Mouse (Mus musculus): ENCODE data around the gene Srsf4. TPM values are rescaled to one million over a fixed set of nuclear protein-coding genes. Genes with fewer than 3 reads are reported as not detected.
A peak's percentile ranks its signal among the peaks of the same experiment; 100 is the strongest.

Srsf4 gene
- 100 and 112 TPM in 2 replicates for polyA plus RNA-seq (2015; fragmentation: Nextera tagmentation; extraction: Ambion mirVana)

DNA sequence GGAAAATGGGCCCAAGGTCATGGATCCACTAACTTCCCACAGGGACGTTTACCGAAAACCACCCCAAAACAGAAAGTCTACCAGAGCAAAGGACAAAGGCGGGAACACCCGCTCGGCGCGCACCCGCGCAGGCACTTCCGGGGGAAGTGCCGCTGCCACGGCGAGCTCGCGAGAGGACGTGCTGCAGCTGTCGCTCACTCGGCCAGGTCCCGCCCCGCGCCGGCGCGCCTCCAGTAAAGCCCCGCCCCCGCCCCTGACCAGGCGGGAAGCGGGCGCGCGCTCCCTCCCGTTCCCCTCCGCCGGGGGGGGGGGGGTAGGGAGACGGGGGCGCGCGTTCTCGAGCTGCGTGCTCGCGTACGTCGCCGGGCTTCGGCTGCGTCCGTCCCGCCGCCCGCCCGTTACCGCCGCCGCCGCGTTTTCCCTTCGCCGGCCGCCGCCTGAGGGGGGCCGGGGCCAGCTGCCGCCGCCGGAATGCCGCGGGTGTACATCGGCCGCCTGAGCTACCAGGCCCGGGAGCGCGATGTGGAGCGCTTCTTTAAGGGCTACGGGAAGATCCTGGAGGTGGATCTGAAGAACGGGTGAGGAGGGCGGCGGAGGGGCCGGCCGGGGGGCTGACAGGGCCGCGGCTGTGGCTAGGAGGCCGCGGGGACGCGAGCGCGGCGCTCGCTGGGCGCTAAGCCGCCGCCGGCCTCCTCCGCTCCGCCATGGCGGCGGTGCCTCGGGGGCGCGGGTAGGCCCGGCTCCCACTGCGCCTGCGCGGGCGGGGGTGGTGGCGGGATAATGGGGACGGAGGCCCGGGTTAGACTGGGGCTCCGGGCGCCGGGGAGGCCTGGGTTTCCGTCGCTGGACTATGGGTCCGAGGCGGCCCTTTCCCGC, at the start of gene Srsf4:
Gene Srsf4, plus strand, starts transcription at position 325 of the 876 bp plus-strand sequence.
- whole genome bisulfite sequencing = under 1% methylated on average over 67 of the region's 116 CpGs
- no peaks in the 10 kb centered on the region for H3K36me3 ChIP-seq (ENCODE audit: control insufficient read depth, insufficient read depth, low read length)
- H3K27ac ChIP-seq (ENCODE audit: low read length) = peak within 1 kb of the TSS; percentile 100
- H3K27me3 ChIP-seq (ENCODE audit: control insufficient read depth, insufficient read depth, low read depth, low read length) = no peaks in the 10 kb centered on the region
- ATAC-seq = peak; percentile 93
- peak within 1 kb of the TSS; percentile 97 for H3K4me3 ChIP-seq (ENCODE audit: low read depth, low read length)
- peak within 1 kb of the TSS; percentile 100 for H3K9ac ChIP-seq (ENCODE audit: low read depth, low read length)
- H3K4me1 ChIP-seq (ENCODE audit: control insufficient read depth, insufficient read depth, low read length) = peaks cover 34% of the 10 kb centered on the region
- peak within 1 kb of the TSS; percentile 73 for H3K4me2 ChIP-seq (ENCODE audit: low read length)
- no peaks in the 10 kb centered on the region for H3K9me3 ChIP-seq (replicated peaks; ENCODE audit: control insufficient read depth, low read length, poor library complexity, severe bottlenecking)

- 21% methylated on average over 3 of the region's 3 CpGs for WGBS
- Histone ChIP-seq H3K27ac (ENCODE audit: low read length) (no peak overlapping the region), H3K4me3 (ENCODE audit: low read depth, low read length) (no peak overlapping the region), H3K4me1 (ENCODE audit: control insufficient read depth, insufficient read depth, low read length) (peaks cover 15% of the 10 kb centered on the region), H3K27me3 (ENCODE audit: control insufficient read depth, insufficient read depth, low read depth, low read length) (no peaks in the 10 kb centered on the region), H3K9me3 (replicated peaks; ENCODE audit: control insufficient read depth, low read length, poor library complexity, severe bottlenecking) (no peaks in the 10 kb centered on the region), H3K4me2 (ENCODE audit: low read length) (no peak overlapping the region), H3K36me3 (ENCODE audit: control insufficient read depth, insufficient read depth, low read length) (no peaks in the 10 kb centered on the region), H3K9ac (ENCODE audit: low read depth, low read length) (no peak overlapping the region)
- no peak for ATAC-seq
Measured at GRCm38 (mm10) chr4:131824939-131825338, 48.5 kb upstream of the Srsf4 start.

GRCm38 (mm10) chr4:131825830-131826229, 47.6 kb upstream of the Srsf4 start:
- peaks cover 14% of the 10 kb centered on the region for H3K4me1 ChIP-seq (ENCODE audit: control insufficient read depth, insufficient read depth, low read length)
- H3K4me2 ChIP-seq (ENCODE audit: low read length) = no peak overlapping the region
- H3K36me3 ChIP-seq (ENCODE audit: control insufficient read depth, insufficient read depth, low read length) = no peaks in the 10 kb centered on the region
- ATAC-seq = no peak
- H3K27me3 ChIP-seq (ENCODE audit: control insufficient read depth, insufficient read depth, low read depth, low read length) = no peaks in the 10 kb centered on the region
- H3K9ac ChIP-seq (ENCODE audit: low read depth, low read length) = no peak overlapping the region
- H3K9me3 ChIP-seq (replicated peaks; ENCODE audit: control insufficient read depth, low read length, poor library complexity, severe bottlenecking) = no peaks in the 10 kb centered on the region
- no peak overlapping the region for H3K4me3 ChIP-seq (ENCODE audit: low read depth, low read length)
- H3K27ac ChIP-seq (ENCODE audit: low read length) = no peak overlapping the region
- WGBS = 44% methylated on average over 8 of the region's 8 CpGs

- H3K4me1 ChIP-seq (ENCODE audit: control insufficient read depth, insufficient read depth, low read length) = 0 out of 2 replicates have a peak, but pooled peaks cover 4% of the 10 kb centered on the region
- peak; percentile 29; the same call in 1 of the 2 replicates for ATAC-seq
- no peak overlapping the region for H3K4me2 ChIP-seq (ENCODE audit: low read length)
- no peaks in the 10 kb centered on the region for H3K27me3 ChIP-seq (ENCODE audit: control insufficient read depth, insufficient read depth, low read depth, low read length)
- H3K27ac ChIP-seq (ENCODE audit: low read length) = no peak overlapping the region
- 7% methylated on average over 6 of the region's 6 CpGs for WGBS
- no peak overlapping the region for H3K9ac ChIP-seq (ENCODE audit: low read depth, low read length)
- H3K36me3 ChIP-seq (ENCODE audit: control insufficient read depth, insufficient read depth, low read length) = no peaks in the 10 kb centered on the region
- H3K9me3 ChIP-seq (replicated peaks; ENCODE audit: control insufficient read depth, low read length, poor library complexity, severe bottlenecking) = no peaks in the 10 kb centered on the region
- H3K4me3 ChIP-seq (ENCODE audit: low read depth, low read length) = no peak overlapping the region
Measured at GRCm38 (mm10) chr4:131826905-131827304, 46.5 kb upstream of the Srsf4 start.

GRCm38 (mm10) chr4:131829123-131829522, 44.3 kb upstream of the Srsf4 start:
- Histone ChIP-seq H3K4me2 (ENCODE audit: low read length) (no peak overlapping the region), H3K4me3 (ENCODE audit: low read depth, low read length) (no peak overlapping the region), H3K4me1 (ENCODE audit: control insufficient read depth, insufficient read depth, low read length) (0 out of 2 replicates have a peak, but pooled peaks cover 4% of the 10 kb centered on the region), H3K27ac (ENCODE audit: low read length) (no peak overlapping the region), H3K9ac (ENCODE audit: low read depth, low read length) (no peak overlapping the region), H3K36me3 (ENCODE audit: control insufficient read depth, insufficient read depth, low read length) (no peaks in the 10 kb centered on the region), H3K9me3 (replicated peaks; ENCODE audit: control insufficient read depth, low read length, poor library complexity, severe bottlenecking) (no peaks in the 10 kb centered on the region), H3K27me3 (ENCODE audit: control insufficient read depth, insufficient read depth, low read depth, low read length) (no peaks in the 10 kb centered on the region)
- WGBS = 77% methylated on average over 8 of the region's 8 CpGs
- no peak for ATAC-seq

DNA sequence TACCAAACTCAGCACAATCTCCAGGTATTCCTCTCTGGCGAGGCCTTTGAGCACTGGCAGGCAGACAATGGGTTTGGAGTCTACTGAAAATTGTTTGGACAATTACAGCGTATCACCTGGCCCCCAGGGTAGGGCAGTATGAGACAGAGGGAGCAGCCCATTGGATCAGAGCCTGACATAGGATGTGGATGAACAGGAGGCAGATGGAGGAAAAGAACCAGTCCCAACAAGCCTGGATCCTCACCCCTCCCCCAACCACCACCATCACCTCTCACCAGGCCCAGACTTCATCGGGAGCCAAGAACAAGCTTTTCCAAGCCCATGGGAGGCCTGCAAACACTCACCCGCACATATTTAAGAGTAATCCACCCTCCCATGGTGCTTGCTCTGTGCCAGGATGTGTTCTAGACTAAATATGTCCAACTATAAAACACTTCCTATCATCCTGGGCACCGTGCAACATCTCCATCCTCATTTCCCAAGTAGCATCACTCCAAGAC, 41.8 kb upstream of the Srsf4 start:
- H3K27ac ChIP-seq (ENCODE audit: low read length) = no peak overlapping the region
- H3K27me3 ChIP-seq (ENCODE audit: control insufficient read depth, insufficient read depth, low read depth, low read length) = peaks cover 13% of the 10 kb centered on the region
- H3K4me1 ChIP-seq (ENCODE audit: control insufficient read depth, insufficient read depth, low read length) = peaks cover 6% of the 10 kb centered on the region
- H3K36me3 ChIP-seq (ENCODE audit: control insufficient read depth, insufficient read depth, low read length) = no peaks in the 10 kb centered on the region
- H3K4me2 ChIP-seq (ENCODE audit: low read length) = no peak overlapping the region
- H3K9me3 ChIP-seq (replicated peaks; ENCODE audit: control insufficient read depth, low read length, poor library complexity, severe bottlenecking) = no peaks in the 10 kb centered on the region
- no peak for ATAC-seq
- 77% methylated on average over 5 of the region's 5 CpGs for WGBS
- H3K4me3 ChIP-seq (ENCODE audit: low read depth, low read length) = no peak overlapping the region
- H3K9ac ChIP-seq (ENCODE audit: low read depth, low read length) = no peak overlapping the region

DNA sequence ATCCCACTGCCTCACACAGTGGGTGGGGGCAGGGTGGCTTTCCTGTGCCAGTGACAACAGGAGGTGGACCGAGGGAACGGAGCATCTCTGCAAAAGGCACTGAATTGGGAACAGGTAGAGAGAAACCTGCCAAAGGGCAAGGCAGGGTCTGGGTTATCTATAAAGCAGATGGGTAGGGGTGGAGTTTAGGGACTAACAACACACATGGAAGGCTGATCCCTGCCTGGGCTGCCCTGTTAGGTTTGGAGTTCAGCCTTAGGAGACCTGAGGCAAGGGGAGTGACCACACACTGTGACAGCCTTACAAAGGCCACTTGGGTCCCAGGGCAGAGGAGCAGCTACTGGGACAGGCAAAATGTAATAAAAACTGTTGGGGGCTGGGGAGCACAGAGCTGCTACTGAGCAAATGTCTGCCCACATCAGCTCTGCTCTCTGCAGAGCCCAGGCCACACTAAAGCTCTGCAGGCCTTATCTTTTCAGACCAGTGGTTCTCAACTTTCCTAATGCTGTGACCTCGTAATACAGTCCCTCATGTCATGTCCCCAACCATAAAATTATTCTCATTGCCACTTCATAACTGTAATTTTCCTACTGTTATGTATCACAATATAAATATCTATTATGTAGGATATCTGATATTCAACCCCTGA, 40.5 kb upstream of the Srsf4 start:
- no peak overlapping the region for H3K9ac ChIP-seq (ENCODE audit: low read depth, low read length)
- peaks cover 13% of the 10 kb centered on the region for H3K27me3 ChIP-seq (ENCODE audit: control insufficient read depth, insufficient read depth, low read depth, low read length)
- H3K4me2 ChIP-seq (ENCODE audit: low read length) = no peak overlapping the region
- no peaks in the 10 kb centered on the region for H3K36me3 ChIP-seq (ENCODE audit: control insufficient read depth, insufficient read depth, low read length)
- no peaks in the 10 kb centered on the region for H3K9me3 ChIP-seq (replicated peaks; ENCODE audit: control insufficient read depth, low read length, poor library complexity, severe bottlenecking)
- H3K4me1 ChIP-seq (ENCODE audit: control insufficient read depth, insufficient read depth, low read length) = peaks cover 7% of the 10 kb centered on the region
- 77% methylated on average over 3 of the region's 3 CpGs for WGBS
- H3K4me3 ChIP-seq (ENCODE audit: low read depth, low read length) = no peak overlapping the region
- H3K27ac ChIP-seq (ENCODE audit: low read length) = no peak overlapping the region
- no peak for ATAC-seq

- H3K27me3 ChIP-seq (ENCODE audit: control insufficient read depth, insufficient read depth, low read depth, low read length) = peaks cover 13% of the 10 kb centered on the region
- no peak overlapping the region for H3K27ac ChIP-seq (ENCODE audit: low read length)
- 28% methylated on average over 9 of the region's 9 CpGs for WGBS
- H3K9me3 ChIP-seq (replicated peaks; ENCODE audit: control insufficient read depth, low read length, poor library complexity, severe bottlenecking) = no peaks in the 10 kb centered on the region
- H3K4me3 ChIP-seq (ENCODE audit: low read depth, low read length) = no peak overlapping the region
- no peak overlapping the region for H3K4me2 ChIP-seq (ENCODE audit: low read length)
- H3K4me1 ChIP-seq (ENCODE audit: control insufficient read depth, insufficient read depth, low read length) = peaks cover 11% of the 10 kb centered on the region
- H3K36me3 ChIP-seq (ENCODE audit: control insufficient read depth, insufficient read depth, low read length) = no peaks in the 10 kb centered on the region
- no peak for ATAC-seq
- no peak overlapping the region for H3K9ac ChIP-seq (ENCODE audit: low read depth, low read length)
Measured at GRCm38 (mm10) chr4:131833971-131834609, 39.3 kb upstream of the Srsf4 start.

Data from midbrain, embryonic 16.5 days (tissue).